12 mouse cellular contexts compared by ENCODE assay signal in genomic region chr3:100482971-100483610, GRCm38 (mm10). TPM values are rescaled to one million over a fixed set of nuclear protein-coding genes. Genes with fewer than 3 reads are reported as not detected.
DNase-seq lines count a peak whose midpoint lies in the region; ATAC-seq lines count a peak whose summit lies in the region.
"Had no signal": no experiment of that assay in that cellular context is flagged by ENCODE, and none has a peak within 500 bp of the region (broad histone marks: within the 10 kb centered on the region; RNA-seq: fewer than 3 reads in every experiment).

No protein-coding gene starts in this region.

- peaks cover 22% of the 10 kb centered on the region for H3K27me3 ChIP-seq in liver, embryonic 15.5 days
- H3K27me3 ChIP-seq in stomach, embryonic 16.5 days (ENCODE audit: control insufficient read depth, insufficient read depth, low read length): 0 out of 2 replicates have a peak, but pooled peaks cover 3% of the 10 kb centered on the region

- WGBS in liver, embryonic 15.5 days (ENCODE audit: insufficient replicate concordance): 13% methylated on average over 5 of the region's 5 CpGs
- 65% methylated on average over 5 of the region's 5 CpGs for WGBS in stomach, embryonic 16.5 days

- ATAC-seq in liver, embryonic 15.5 days (ENCODE audit: insufficient read depth): peak; percentile 89
- peak; percentile 42; the same call in 1 of the 2 replicates for ATAC-seq in stomach, embryonic 16.5 days (ENCODE audit: insufficient read depth, low FRiP score)
- ATAC-seq: forebrain, embryonic 13.5 days had no signal

- H3K36me3 ChIP-seq in liver, embryonic 15.5 days (replicated peaks): peaks cover 12% of the 10 kb centered on the region
- H3K36me3 ChIP-seq in stomach, embryonic 16.5 days (ENCODE audit: control insufficient read depth, insufficient read depth, low read length): no peaks in the 10 kb centered on the region
- H3K36me3 ChIP-seq: embryonic facial prominence, embryonic 10.5 days; limb, embryonic 12.5 days had no signal

- peak overlapping the region; percentile 88 for H3K4me2 ChIP-seq in liver, embryonic 15.5 days
- H3K4me2 ChIP-seq in stomach, embryonic 16.5 days (ENCODE audit: low read depth, low read length): no peak overlapping the region
- H3K4me2 ChIP-seq: forebrain, embryonic 13.5 days; limb, embryonic 12.5 days had no signal

- H3K4me3 ChIP-seq in liver, embryonic 15.5 days (replicated peaks): peak overlapping the region; percentile 96
- no peak overlapping the region for H3K4me3 ChIP-seq in stomach, embryonic 16.5 days (replicated peaks; ENCODE audit: low read length)
- H3K4me3 ChIP-seq: embryonic facial prominence, embryonic 10.5 days; forebrain, embryonic 13.5 days; limb, embryonic 12.5 days had no signal

- DNase-seq in spleen, adult 12 weeks (ENCODE audit: low spot score): peak; percentile 69
- DNase-seq in spleen, adult 18-20 months: no peak
- peak; percentile 88 for DNase-seq in c-Kit-positive CD71-positive TER-119-positive erythroid progenitor cells, embryonic 14.5 days (ENCODE audit: low spot score)
- DNase-seq in kidney, adult 8-10 months: no peak
- DNase-seq in kidney, adult 9 months: no peak
- DNase-seq: cerebellum, adult 9-10 months; gastrocnemius, postnatal 25 days had no signal

- H3K9me3 ChIP-seq in liver, embryonic 15.5 days (replicated peaks): no peaks in the 10 kb centered on the region
- H3K9me3 ChIP-seq in stomach, embryonic 16.5 days (replicated peaks; ENCODE audit: control insufficient read depth, low read length): no peaks in the 10 kb centered on the region
- H3K9me3 ChIP-seq: embryonic facial prominence, embryonic 10.5 days; forebrain, embryonic 13.5 days; limb, embryonic 12.5 days had no signal

- H3K27ac ChIP-seq in liver, embryonic 15.5 days (replicated peaks): peak overlapping the region; percentile 99
- peak overlapping the region; percentile 25; the same call in 1 of the 2 replicates for H3K27ac ChIP-seq in stomach, embryonic 16.5 days (ENCODE audit: low read length)
- H3K27ac ChIP-seq: embryonic facial prominence, embryonic 10.5 days; forebrain, embryonic 13.5 days had no signal

- peaks cover 94% of the 10 kb centered on the region for H3K4me1 ChIP-seq in liver, embryonic 15.5 days (replicated peaks)
- H3K4me1 ChIP-seq in stomach, embryonic 16.5 days (ENCODE audit: control insufficient read depth, insufficient read depth, low read length): peaks cover 5% of the 10 kb centered on the region; the same call in 1 of the 2 replicates

- H3K9ac ChIP-seq in liver, embryonic 15.5 days: peak overlapping the region; percentile 58
- no peak overlapping the region for H3K9ac ChIP-seq in stomach, embryonic 16.5 days (ENCODE audit: low read length)
- H3K9ac ChIP-seq: forebrain, embryonic 13.5 days; limb, embryonic 12.5 days had no signal

RNA-seq across cellular contexts. Expression of gene Tent5c, which starts 6.0 kb away (rescaled TPM):
- 94.2 and 107 TPM in 2 replicates for polyA plus RNA-seq in liver, embryonic 15.5 days (2015; fragmentation: Nextera tagmentation; extraction: Ambion mirVana)
- 20.2 and 21.5 TPM in 2 replicates for polyA plus RNA-seq in stomach, embryonic 16.5 days (2015; fragmentation: Nextera tagmentation; extraction: Ambion mirVana)

Comparison
In these comparisons a context has a peak if more than half of its experiments do, and no peak if none do; other contexts are left out.
1. DNase-seq: peak in spleen, adult 12 weeks (single experiment) and c-Kit-positive CD71-positive TER-119-positive erythroid progenitor cells, embryonic 14.5 days (single experiment); none in spleen, adult 18-20 months (0 of 2), kidney, adult 8-10 months (0 of 2) and kidney, adult 9 months (single experiment).